Mouse (Mus musculus) lung, embryonic 16.5 days (tissue): ENCODE results near the gene Col23a1. TPM values are rescaled to one million over a fixed set of nuclear protein-coding genes. Genes with fewer than 3 reads are reported as not detected.

Source experiments
- ATAC-seq: fragments of 200-750 bp; cut with Nextera tagmentation; 2 replicates; pipeline ENCODE4 v1.8.0; 2017; ENCODE audit warnings: low read depth, mild to moderate bottlenecking, moderate library complexity
- H3K27ac ChIP-seq: fragments of 300-500 bp; sonication (generic); 2 replicates; pipeline ENCODE4 v1.5.1; 2014; ENCODE audit warnings: mild to moderate bottlenecking, control low read depth, low read length
- H3K27me3 ChIP-seq: fragments of 300-500 bp; sonication (generic); 2 replicates; pipeline ENCODE4 v1.6.1; 2014; ENCODE audit warnings: low read depth, low read length, mixed read lengths; ENCODE audit not compliant: control insufficient read depth, insufficient read depth
- H3K36me3 ChIP-seq: fragments of 300-500 bp; sonication (generic); 2 replicates; pipeline ENCODE4 v1.6.1; 2014; ENCODE audit warnings: low read length; ENCODE audit not compliant: control insufficient read depth, insufficient read depth
- H3K4me1 ChIP-seq: fragments of 300-500 bp; sonication (generic); replicated peaks from 2 replicates; pipeline ENCODE4 v1.6.1; 2014; ENCODE audit warnings: low read length, mixed read lengths; ENCODE audit not compliant: control insufficient read depth, insufficient read depth
- H3K4me2 ChIP-seq: fragments of 300-500 bp; sonication (generic); 2 replicates; pipeline ENCODE4 v1.6.1; 2014; ENCODE audit warnings: low read depth, low read length, control low read depth
- H3K4me3 ChIP-seq: fragments of 300-500 bp; sonication (generic); 2 replicates; pipeline ENCODE4 v1.5.1; 2014; ENCODE audit warnings: mild to moderate bottlenecking, low read length, control low read depth
- H3K9ac ChIP-seq: fragments of 300-500 bp; sonication (generic); 2 replicates; pipeline ENCODE4 v1.6.1; 2014; ENCODE audit warnings: low read length, control low read depth
- H3K9me3 ChIP-seq: fragments of 300-500 bp; sonication (generic); 2 replicates; pipeline ENCODE4 v1.6.1; 2016; ENCODE audit warnings: low read length; ENCODE audit not compliant: control insufficient read depth
- WGBS: fragments of 180-500 bp; shearing (Covaris S2); extraction: QIAGEN DNeasy Blood & Tissue Kit; methylation state at CpG from one replicate; pipeline ENCODE4 v1.1.7; 2014; 5-methylcytosine and 5-hydroxymethylcytosine counted together
- polyA plus RNA-seq: library from polyadenylated mRNA; unstranded; fragments of >200 nt; fragmentation: Nextera tagmentation; extraction: Ambion mirVana; gene quantifications from 2 replicates; pipeline ENCODE4 v1.2.1, GENCODE M21; 2015

Col23a1 gene
- polyA plus RNA-seq, 1 experiment from 2014 or later, result 9.7 TPM

GRCm38 (mm10) chr11:51430180-51430578 lies 140.5 kb downstream of the Col23a1 start:
- H3K27me3 ChIP-seq, result no peaks in the 10 kb centered on the region
- no peaks in the 10 kb centered on the region for H3K9me3 ChIP-seq
- WGBS, result 42% methylated on average over 8 of the region's 8 CpGs
- no peak overlapping the region for H3K4me3 ChIP-seq
- no peak overlapping the region for H3K4me2 ChIP-seq
- no peak overlapping the region for H3K9ac ChIP-seq
- no peak overlapping the region for H3K27ac ChIP-seq
- no peak for ATAC-seq
- H3K4me1 ChIP-seq, result peaks cover 23% of the 10 kb centered on the region
- H3K36me3 ChIP-seq, result no peaks in the 10 kb centered on the region

- H3K9ac ChIP-seq, result no peak overlapping the region
- no peaks in the 10 kb centered on the region for H3K27me3 ChIP-seq
- no peaks in the 10 kb centered on the region for H3K36me3 ChIP-seq
- no peak overlapping the region for H3K4me2 ChIP-seq
- H3K4me1 ChIP-seq, result peaks cover 18% of the 10 kb centered on the region
- no peaks in the 10 kb centered on the region; the same call in 1 of the 2 replicates for H3K9me3 ChIP-seq
- H3K27ac ChIP-seq, result peak overlapping the region; percentile 22; the same call in 1 of the 2 replicates
- no peak overlapping the region for H3K4me3 ChIP-seq
- WGBS, result 42% methylated on average over 3 of the region's 3 CpGs
- peak; percentile 77 for ATAC-seq
Measured at GRCm38 (mm10) chr11:51431287-51431686, 141.6 kb downstream of the Col23a1 start.

GRCm38 (mm10) chr11:51431968-51432367 lies 142.2 kb downstream of the Col23a1 start:
- Histone ChIP-seq H3K27ac (no peak overlapping the region), H3K36me3 (peaks cover 3% of the 10 kb centered on the region; the same call in 1 of the 2 replicates), H3K4me3 (peak overlapping the region; percentile 13; the same call in 1 of the 2 replicates), H3K27me3 (no peaks in the 10 kb centered on the region), H3K4me2 (peak overlapping the region; percentile 40), H3K9me3 (peaks cover 5% of the 10 kb centered on the region), H3K4me1 (peaks cover 18% of the 10 kb centered on the region), H3K9ac (no peak overlapping the region; the same call in 1 of the 2 replicates)
- no peak; the same call in 1 of the 2 replicates for ATAC-seq
- 46% methylated on average over 8 of the region's 8 CpGs for WGBS

GRCm38 (mm10) chr11:51442006-51442405 lies 152.3 kb downstream of the Col23a1 start:
- Histone ChIP-seq H3K4me2 (no peak overlapping the region), H3K4me1 (peaks cover 5% of the 10 kb centered on the region), H3K27me3 (no peaks in the 10 kb centered on the region), H3K4me3 (no peak overlapping the region), H3K9me3 (peaks cover 4% of the 10 kb centered on the region), H3K27ac (no peak overlapping the region), H3K9ac (no peak overlapping the region), H3K36me3 (no peaks in the 10 kb centered on the region)
- 93% methylated on average over 7 of the region's 7 CpGs for WGBS
- ATAC-seq, result no peak

- H3K27me3 ChIP-seq, result no peaks in the 10 kb centered on the region
- 68% methylated on average over 8 of the region's 8 CpGs for WGBS
- no peaks in the 10 kb centered on the region for H3K9me3 ChIP-seq
- ATAC-seq, result no peak
- no peak overlapping the region for H3K4me2 ChIP-seq
- no peak overlapping the region for H3K27ac ChIP-seq
- peaks cover 5% of the 10 kb centered on the region for H3K4me1 ChIP-seq
- H3K9ac ChIP-seq, result no peak overlapping the region
- no peak overlapping the region for H3K4me3 ChIP-seq
- no peaks in the 10 kb centered on the region for H3K36me3 ChIP-seq
Measured at GRCm38 (mm10) chr11:51442599-51442998, 152.9 kb downstream of the Col23a1 start.

GRCm38 (mm10) chr11:51443818-51444217 lies 154.1 kb downstream of the Col23a1 start:
- Histone ChIP-seq H3K4me1 (peaks cover 5% of the 10 kb centered on the region), H3K4me2 (no peak overlapping the region), H3K9me3 (no peaks in the 10 kb centered on the region), H3K9ac (no peak overlapping the region), H3K36me3 (no peaks in the 10 kb centered on the region), H3K27ac (no peak overlapping the region), H3K4me3 (no peak overlapping the region), H3K27me3 (no peaks in the 10 kb centered on the region)
- WGBS, result 65% methylated on average over 2 of the region's 2 CpGs
- peak; percentile 50; the same call in 1 of the 2 replicates for ATAC-seq

- H3K36me3 ChIP-seq, result no peaks in the 10 kb centered on the region
- WGBS, result 53% methylated on average over 7 of the region's 7 CpGs
- no peaks in the 10 kb centered on the region for H3K27me3 ChIP-seq
- H3K4me1 ChIP-seq, result peaks cover 5% of the 10 kb centered on the region
- no peak overlapping the region for H3K9ac ChIP-seq
- no peak overlapping the region for H3K27ac ChIP-seq
- H3K9me3 ChIP-seq, result no peaks in the 10 kb centered on the region
- ATAC-seq, result peak; percentile 68
- H3K4me3 ChIP-seq, result no peak overlapping the region
- H3K4me2 ChIP-seq, result no peak overlapping the region
Measured at GRCm38 (mm10) chr11:51444649-51445048, 154.9 kb downstream of the Col23a1 start.

GRCm38 (mm10) chr11:51446711-51447425 lies 157.1 kb downstream of the Col23a1 start:
- WGBS, result 32% methylated on average over 6 of the region's 6 CpGs
- Histone ChIP-seq H3K9ac (no peak overlapping the region), H3K27ac (no peak overlapping the region), H3K36me3 (no peaks in the 10 kb centered on the region), H3K9me3 (no peaks in the 10 kb centered on the region), H3K27me3 (no peaks in the 10 kb centered on the region), H3K4me1 (peaks cover 6% of the 10 kb centered on the region), H3K4me2 (no peak overlapping the region), H3K4me3 (no peak overlapping the region)
- ATAC-seq, result no peak

GRCm38 (mm10) chr11:51448256-51448655 lies 158.5 kb downstream of the Col23a1 start:
- no peaks in the 10 kb centered on the region for H3K36me3 ChIP-seq
- H3K9ac ChIP-seq, result no peak overlapping the region
- peaks cover 7% of the 10 kb centered on the region for H3K4me1 ChIP-seq
- no peaks in the 10 kb centered on the region for H3K9me3 ChIP-seq
- WGBS, result 87% methylated on average over 4 of the region's 4 CpGs
- no peak overlapping the region for H3K4me3 ChIP-seq
- H3K4me2 ChIP-seq, result no peak overlapping the region
- H3K27ac ChIP-seq, result no peak overlapping the region
- no peak for ATAC-seq
- H3K27me3 ChIP-seq, result no peaks in the 10 kb centered on the region
